Mouse (Mus musculus) frontal cortex, postnatal 25 days (tissue): ENCODE results near the gene Gm382.

Source experiments
- DNase-seq, 2 experiments: peaks; one replicate each; pipeline ENCODE4 v3.0.0; 2022; ENCODE audit warnings: low spot score in 2 of 2

Gm382 gene

GRCm38 (mm10) chrX:127039672-127040071, at the start of gene Gm382:
Gm382 (plus strand) TSS chrX:127039972.
- no peak for DNase-seq

- no peak for DNase-seq
Observed at GRCm38 (mm10) chrX:127070179-127070578, 30.4 kb downstream of the Gm382 start.

GRCm38 (mm10) chrX:127091282-127091681, 51.5 kb downstream of the Gm382 start:
- no peak for DNase-seq

GRCm38 (mm10) chrX:127093036-127093435, 53.3 kb downstream of the Gm382 start:
- DNase-seq, result no peak

- no peak for DNase-seq
Observed at GRCm38 (mm10) chrX:127093961-127094360, 54.2 kb downstream of the Gm382 start.

- DNase-seq, result no peak
Observed at GRCm38 (mm10) chrX:127104341-127104740, 64.6 kb downstream of the Gm382 start.
